Mouse (Mus musculus): ENCODE measurements around the gene Lingo4. TPM values are rescaled to one million over a fixed set of nuclear protein-coding genes. Genes with fewer than 3 reads are reported as not detected.
A peak's percentile ranks its signal among the peaks of the same experiment; 100 is the strongest.

Lingo4 gene
- polyA plus RNA-seq, 1 experiment from 2014 or later, result 0.02 TPM

- H3K4me3 ChIP-seq (replicated peaks), result no peak overlapping the region
- H3K4me2 ChIP-seq, result no peak overlapping the region
- 31% methylated on average over 7 of the region's 7 CpGs for WGBS (ENCODE audit: insufficient replicate concordance)
- no peaks in the 10 kb centered on the region for H3K9me3 ChIP-seq (replicated peaks)
- H3K27me3 ChIP-seq, result peaks cover 40% of the 10 kb centered on the region
- H3K27ac ChIP-seq (replicated peaks), result no peak overlapping the region
- no peaks in the 10 kb centered on the region for H3K4me1 ChIP-seq (replicated peaks)
- no peak overlapping the region for H3K9ac ChIP-seq
- no peaks in the 10 kb centered on the region for H3K36me3 ChIP-seq (replicated peaks)
- no peak for ATAC-seq (ENCODE audit: insufficient read depth)
Observed at GRCm38 (mm10) chr3:94404366-94405054, 6.2 kb downstream of the Lingo4 start.

- Histone ChIP-seq H3K36me3 (replicated peaks) (no peaks in the 10 kb centered on the region), H3K4me3 (replicated peaks) (no peak overlapping the region), H3K27me3 (peaks cover 29% of the 10 kb centered on the region), H3K27ac (replicated peaks) (no peak overlapping the region), H3K4me1 (replicated peaks) (no peaks in the 10 kb centered on the region), H3K9ac (no peak overlapping the region), H3K9me3 (replicated peaks) (no peaks in the 10 kb centered on the region), H3K4me2 (no peak overlapping the region)
- WGBS (ENCODE audit: insufficient replicate concordance), result 47% methylated on average over 4 of the region's 4 CpGs
- ATAC-seq (ENCODE audit: insufficient read depth), result no peak
Observed at GRCm38 (mm10) chr3:94405561-94405960, 7.2 kb downstream of the Lingo4 start.

DNA sequence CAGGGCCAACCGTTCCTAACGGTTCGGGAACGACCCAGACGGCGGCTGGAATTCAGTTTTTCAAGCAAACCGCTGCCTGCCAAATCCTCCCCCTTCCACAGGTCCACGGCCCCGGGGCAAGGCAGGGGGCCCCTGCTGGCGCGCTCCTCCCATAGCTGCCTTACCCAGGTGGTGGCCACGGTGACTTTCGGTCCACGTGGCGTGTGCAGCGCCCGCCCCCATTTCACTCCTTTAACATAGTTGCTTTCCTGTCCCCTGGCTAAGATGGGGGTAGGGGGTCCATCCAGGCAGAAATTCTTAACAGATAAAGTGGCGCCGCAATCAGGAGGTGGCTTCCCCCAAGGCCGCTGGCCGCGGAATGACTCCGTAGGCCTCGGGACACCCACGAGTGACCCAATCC, 14.2 kb downstream of the Lingo4 start:
- Histone ChIP-seq H3K4me3 (replicated peaks) (peak overlapping the region; percentile 61), H3K9ac (peak overlapping the region; percentile 47), H3K4me1 (replicated peaks) (peaks cover 16% of the 10 kb centered on the region), H3K27ac (replicated peaks) (0 out of 2 replicates have a peak overlapping the region, but pooled peaks have one; percentile 16), H3K27me3 (peaks cover 14% of the 10 kb centered on the region; the same call in 1 of the 2 replicates), H3K4me2 (peak overlapping the region; percentile 88), H3K9me3 (replicated peaks) (no peaks in the 10 kb centered on the region), H3K36me3 (replicated peaks) (no peaks in the 10 kb centered on the region)
- ATAC-seq (ENCODE audit: insufficient read depth), result peak; percentile 40
- WGBS (ENCODE audit: insufficient replicate concordance), result 7% methylated on average over 25 of the region's 25 CpGs

DNA sequence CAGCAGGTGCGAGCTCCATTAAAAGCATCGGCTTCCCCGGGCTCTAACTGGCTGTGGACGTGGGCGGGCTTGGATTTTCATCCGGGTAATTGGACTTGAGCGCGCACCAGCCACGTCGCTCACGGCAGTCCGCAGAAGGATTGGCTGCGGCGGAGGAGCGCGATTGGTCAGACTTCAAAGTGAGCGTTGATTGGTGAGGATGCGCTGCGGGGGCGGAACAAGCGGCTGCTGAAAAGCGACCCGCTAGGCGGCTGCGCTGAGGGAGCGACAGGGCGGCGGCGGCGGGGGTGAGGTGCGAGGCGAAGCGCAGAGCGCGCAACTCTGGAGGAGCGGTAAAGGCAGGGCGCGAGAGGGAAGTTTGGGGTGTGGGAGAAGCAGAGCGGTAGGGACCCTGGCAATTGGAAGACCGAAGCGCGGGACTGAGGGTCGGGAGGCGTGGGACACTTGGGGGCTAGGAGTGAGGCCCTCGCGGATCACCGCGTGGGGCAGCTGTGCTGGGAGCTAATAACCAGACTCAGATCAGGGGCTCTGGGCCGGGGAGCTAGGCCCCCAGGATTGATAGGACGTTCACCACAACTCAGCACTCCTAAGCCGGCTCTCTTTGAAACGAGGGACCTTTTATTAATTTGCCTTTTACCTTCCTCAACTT, 14.8 kb downstream of the Lingo4 start, which contains the start of gene Tdrkh:
Gene Tdrkh, plus strand, starts transcription at position 243 of the 649 bp plus-strand sequence.
- Histone ChIP-seq H3K9me3 (replicated peaks) (no peaks in the 10 kb centered on the region), H3K27me3 (peaks cover 14% of the 10 kb centered on the region; the same call in 1 of the 2 replicates), H3K4me1 (replicated peaks) (peaks cover 16% of the 10 kb centered on the region), H3K4me2 (peak within 1 kb of the TSS; percentile 88), H3K36me3 (replicated peaks) (no peaks in the 10 kb centered on the region), H3K27ac (replicated peaks) (0 out of 2 replicates have a peak within 1 kb of the TSS, but pooled peaks have one; percentile 16), H3K4me3 (replicated peaks) (peak within 1 kb of the TSS; percentile 61), H3K9ac (peak within 1 kb of the TSS; percentile 47)
- ATAC-seq (ENCODE audit: insufficient read depth), result peak; percentile 97
- 10% methylated on average over 52 of the region's 52 CpGs for WGBS (ENCODE audit: insufficient replicate concordance)

DNA sequence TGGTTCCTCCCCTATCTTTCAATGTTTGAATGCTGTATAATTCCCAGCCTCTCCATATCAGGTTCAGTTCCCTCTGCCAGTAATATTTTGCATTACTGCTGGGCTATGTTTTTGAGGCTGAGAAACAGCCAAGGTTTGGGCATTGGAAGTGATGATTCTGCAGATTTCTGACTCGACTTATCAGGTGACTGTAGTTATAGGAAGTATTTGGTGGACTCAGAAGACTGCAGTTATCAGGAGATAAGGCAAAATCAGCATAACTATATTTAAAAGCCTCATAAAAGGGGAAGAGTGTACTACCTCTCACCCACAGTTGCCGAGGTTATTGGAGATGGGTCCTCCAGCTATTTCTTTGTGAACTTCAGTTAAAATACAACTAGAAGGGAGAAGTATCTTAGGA, 32.7 kb downstream of the Lingo4 start:
- Histone ChIP-seq H3K36me3 (replicated peaks) (no peaks in the 10 kb centered on the region), H3K4me2 (no peak overlapping the region), H3K4me3 (replicated peaks) (no peak overlapping the region), H3K4me1 (replicated peaks) (no peaks in the 10 kb centered on the region; the same call in 1 of the 2 replicates), H3K9ac (no peak overlapping the region), H3K9me3 (replicated peaks) (no peaks in the 10 kb centered on the region), H3K27ac (replicated peaks) (no peak overlapping the region), H3K27me3 (no peaks in the 10 kb centered on the region)
- 8% methylated on average over 2 of the region's 2 CpGs for WGBS (ENCODE audit: insufficient replicate concordance)
- ATAC-seq (ENCODE audit: insufficient read depth), result no peak

- Histone ChIP-seq H3K36me3 (replicated peaks) (no peaks in the 10 kb centered on the region), H3K9ac (no peak overlapping the region), H3K4me3 (replicated peaks) (no peak overlapping the region), H3K27me3 (no peaks in the 10 kb centered on the region), H3K27ac (replicated peaks) (no peak overlapping the region), H3K4me2 (no peak overlapping the region), H3K9me3 (replicated peaks) (no peaks in the 10 kb centered on the region), H3K4me1 (replicated peaks) (no peaks in the 10 kb centered on the region; the same call in 1 of the 2 replicates)
- WGBS (ENCODE audit: insufficient replicate concordance), result 66% methylated on average over 2 of the region's 2 CpGs
- peak; percentile 52; the same call in 1 of the 2 replicates for ATAC-seq (ENCODE audit: insufficient read depth)
Observed at GRCm38 (mm10) chr3:94434305-94434704, 36.0 kb downstream of the Lingo4 start.

- Histone ChIP-seq H3K27me3 (peaks cover 7% of the 10 kb centered on the region), H3K27ac (replicated peaks) (no peak overlapping the region), H3K36me3 (replicated peaks) (no peaks in the 10 kb centered on the region), H3K4me3 (replicated peaks) (no peak overlapping the region), H3K9ac (no peak overlapping the region), H3K9me3 (replicated peaks) (no peaks in the 10 kb centered on the region), H3K4me1 (replicated peaks) (no peaks in the 10 kb centered on the region; the same call in 1 of the 2 replicates), H3K4me2 (no peak overlapping the region)
- no peak for ATAC-seq (ENCODE audit: insufficient read depth)
- 71% methylated on average over 9 of the region's 9 CpGs for WGBS (ENCODE audit: insufficient replicate concordance)
Observed at GRCm38 (mm10) chr3:94436420-94436819, 38.1 kb downstream of the Lingo4 start.

GRCm38 (mm10) chr3:94441182-94441581, 42.9 kb downstream of the Lingo4 start:
- Histone ChIP-seq H3K9me3 (replicated peaks) (no peaks in the 10 kb centered on the region), H3K4me2 (no peak overlapping the region), H3K27ac (replicated peaks) (no peak overlapping the region), H3K9ac (no peak overlapping the region), H3K4me3 (replicated peaks) (no peak overlapping the region), H3K27me3 (peaks cover 7% of the 10 kb centered on the region), H3K36me3 (replicated peaks) (peaks cover 15% of the 10 kb centered on the region), H3K4me1 (replicated peaks) (peaks cover 14% of the 10 kb centered on the region)
- WGBS (ENCODE audit: insufficient replicate concordance), result 35% methylated on average over 3 of the region's 3 CpGs
- no peak for ATAC-seq (ENCODE audit: insufficient read depth)

DNA sequence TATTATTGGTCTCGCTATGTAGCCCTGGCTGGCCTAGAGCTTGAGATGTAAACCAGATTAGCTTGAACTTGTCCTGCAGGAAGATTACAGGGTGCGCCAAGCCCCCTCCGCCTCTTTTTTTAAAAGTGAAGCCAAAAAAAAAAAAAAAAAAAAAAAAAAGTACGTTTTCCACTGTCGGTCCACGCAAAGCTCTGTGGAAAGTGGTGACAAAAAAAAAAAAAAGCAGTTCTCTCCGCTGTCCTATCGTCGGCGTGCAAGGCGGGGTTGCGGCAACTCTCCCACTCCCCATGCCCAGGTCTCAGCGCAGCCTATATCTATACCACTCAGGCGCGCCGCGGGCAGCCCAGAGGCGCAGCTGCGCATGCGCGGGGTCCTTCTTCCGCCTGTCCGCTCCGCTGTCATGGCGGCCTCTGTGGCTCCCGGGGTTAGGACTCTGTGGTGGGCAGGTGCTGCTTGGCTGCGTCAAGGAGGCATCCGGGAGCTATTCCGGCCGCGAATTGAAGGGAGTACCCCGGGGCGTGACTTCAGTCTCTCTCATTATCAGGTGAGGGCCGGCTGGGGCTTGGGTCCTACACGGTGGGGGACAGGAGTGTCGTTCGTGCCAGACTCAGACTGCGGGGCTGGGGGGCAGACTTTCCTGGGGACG, 44.8 kb downstream of the Lingo4 start, which contains the start of gene Mrpl9:
Gene Mrpl9, plus strand, starts transcription at position 368 of the 646 bp plus-strand sequence.
- Histone ChIP-seq H3K4me2 (peak within 1 kb of the TSS; percentile 85), H3K9ac (peak within 1 kb of the TSS; percentile 94), H3K27ac (replicated peaks) (peak within 1 kb of the TSS; percentile 77), H3K36me3 (replicated peaks) (peaks cover 34% of the 10 kb centered on the region), H3K4me1 (replicated peaks) (peaks cover 14% of the 10 kb centered on the region), H3K9me3 (replicated peaks) (no peaks in the 10 kb centered on the region), H3K4me3 (replicated peaks) (peak within 1 kb of the TSS; percentile 98), H3K27me3 (peaks cover 7% of the 10 kb centered on the region)
- under 1% methylated on average over 39 of the region's 39 CpGs for WGBS (ENCODE audit: insufficient replicate concordance)
- peak; percentile 99 for ATAC-seq (ENCODE audit: insufficient read depth)

GRCm38 (mm10) chr3:94443597-94443964, 45.3 kb downstream of the Lingo4 start, which contains the start of gene Oaz3:
TSS of gene Oaz3 (minus strand) at chr3:94443915.
- H3K4me1 ChIP-seq (replicated peaks), result peaks cover 14% of the 10 kb centered on the region
- peak within 1 kb of the TSS; percentile 85 for H3K4me2 ChIP-seq
- ATAC-seq (ENCODE audit: insufficient read depth), result peak; percentile 73
- peaks cover 39% of the 10 kb centered on the region for H3K36me3 ChIP-seq (replicated peaks)
- H3K9me3 ChIP-seq (replicated peaks), result no peaks in the 10 kb centered on the region
- peak within 1 kb of the TSS; percentile 94 for H3K9ac ChIP-seq
- peak within 1 kb of the TSS; percentile 98 for H3K4me3 ChIP-seq (replicated peaks)
- WGBS (ENCODE audit: insufficient replicate concordance), result 0% methylated on average over 24 of the region's 24 CpGs
- peaks cover 7% of the 10 kb centered on the region for H3K27me3 ChIP-seq
- H3K27ac ChIP-seq (replicated peaks), result peak within 1 kb of the TSS; percentile 77

DNA sequence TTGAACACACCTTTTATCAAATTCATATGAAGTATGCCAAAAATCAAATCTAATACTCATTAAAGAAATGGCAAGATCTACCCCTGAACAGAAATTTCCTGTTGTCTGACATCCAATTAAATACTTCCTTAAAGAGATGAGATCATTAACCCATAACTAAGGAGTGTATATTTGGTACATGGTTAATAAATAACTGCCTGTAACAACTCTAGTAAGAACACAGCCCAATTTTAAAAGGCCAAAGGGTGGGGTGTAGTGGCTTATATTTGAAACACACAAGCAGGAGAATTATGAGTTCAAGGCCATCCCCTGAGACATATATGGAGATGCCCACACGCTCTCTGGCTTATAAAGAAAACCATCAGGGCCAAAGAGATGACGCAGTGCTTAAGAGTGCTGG, 51.1 kb downstream of the Lingo4 start:
- Histone ChIP-seq H3K27me3 (no peaks in the 10 kb centered on the region), H3K36me3 (replicated peaks) (peaks cover 53% of the 10 kb centered on the region), H3K9ac (no peak overlapping the region), H3K4me2 (no peak overlapping the region), H3K27ac (replicated peaks) (no peak overlapping the region), H3K4me3 (replicated peaks) (no peak overlapping the region), H3K4me1 (replicated peaks) (peaks cover 6% of the 10 kb centered on the region), H3K9me3 (replicated peaks) (no peaks in the 10 kb centered on the region)
- WGBS (ENCODE audit: insufficient replicate concordance), result 81% methylated on average over 2 of the region's 2 CpGs
- ATAC-seq (ENCODE audit: insufficient read depth), result no peak

All from liver, embryonic 15.5 days (tissue).